Mouse (Mus musculus) NIH3T3 (cell line): ENCODE results near the gene 4933400A11Rik.

Experiments
- DNase-seq: peaks from one replicate; pipeline ENCODE4 v3.0.0-alpha.2; 2012; ENCODE audit warnings: low read depth

Gene 4933400A11Rik

DNA sequence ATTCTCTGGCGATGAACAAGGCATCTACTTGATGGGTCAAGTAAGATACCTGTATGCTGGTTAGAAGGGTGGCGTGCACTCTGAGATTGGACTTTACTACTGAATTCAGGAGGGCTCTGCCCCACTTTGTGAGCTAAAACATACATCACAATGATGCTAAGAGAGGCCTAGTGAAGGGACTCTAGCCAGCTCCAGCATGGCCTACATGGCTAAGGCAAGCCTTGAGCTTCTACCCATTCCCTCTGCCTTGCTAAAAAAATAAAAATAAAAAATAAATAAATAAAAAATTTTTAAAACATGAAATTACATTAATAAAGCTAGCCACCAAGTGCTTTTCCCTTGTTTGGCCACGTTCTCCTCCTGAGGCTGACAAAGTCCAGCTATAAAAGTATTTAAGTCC lies at the start of gene 4933400A11Rik:
4933400A11Rik (minus strand) TSS at position 101 of the 400 bp plus-strand sequence.
- DNase-seq, result no peak

DNA sequence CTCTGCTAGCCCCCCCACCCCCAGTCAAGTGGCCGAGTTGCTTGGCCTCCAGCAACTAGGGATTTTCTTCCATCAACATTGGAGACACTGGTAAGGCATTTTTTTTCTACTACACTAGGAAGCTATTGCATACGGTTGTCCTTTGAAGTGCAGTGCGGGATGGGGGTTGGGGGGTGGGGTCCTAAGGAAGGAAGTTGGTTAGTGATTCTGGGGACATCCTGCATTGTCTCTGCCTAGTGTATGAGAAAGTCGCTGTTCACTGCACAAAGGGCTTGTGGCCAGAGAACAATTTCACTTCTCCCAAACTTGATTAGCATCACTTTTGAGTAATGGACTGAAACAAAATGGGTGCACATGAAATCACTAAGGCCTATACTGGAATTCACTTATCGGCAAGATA lies 48.7 kb upstream of the 4933400A11Rik start:
- no peak for DNase-seq

DNA sequence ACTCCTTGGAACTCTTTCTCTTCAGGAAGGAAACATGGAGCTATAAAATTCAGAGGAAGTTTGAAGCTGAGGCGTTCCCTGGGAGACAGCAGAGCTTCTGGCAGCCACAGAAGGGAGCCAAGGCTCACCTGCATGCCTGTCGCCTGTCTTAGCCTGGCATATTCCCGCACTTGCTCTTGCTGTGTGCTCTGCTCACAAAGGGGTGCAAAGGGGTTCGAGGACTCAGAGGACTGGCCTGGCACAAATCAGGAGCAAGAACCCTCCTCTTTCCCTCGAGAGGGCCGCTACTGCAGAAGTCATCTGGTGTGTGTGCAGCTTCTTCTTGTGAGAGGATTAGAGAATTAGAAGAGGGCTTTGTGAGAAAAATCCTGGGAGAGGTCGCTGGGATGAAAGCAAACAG lies 48.3 kb upstream of the 4933400A11Rik start:
- no peak for DNase-seq

DNA sequence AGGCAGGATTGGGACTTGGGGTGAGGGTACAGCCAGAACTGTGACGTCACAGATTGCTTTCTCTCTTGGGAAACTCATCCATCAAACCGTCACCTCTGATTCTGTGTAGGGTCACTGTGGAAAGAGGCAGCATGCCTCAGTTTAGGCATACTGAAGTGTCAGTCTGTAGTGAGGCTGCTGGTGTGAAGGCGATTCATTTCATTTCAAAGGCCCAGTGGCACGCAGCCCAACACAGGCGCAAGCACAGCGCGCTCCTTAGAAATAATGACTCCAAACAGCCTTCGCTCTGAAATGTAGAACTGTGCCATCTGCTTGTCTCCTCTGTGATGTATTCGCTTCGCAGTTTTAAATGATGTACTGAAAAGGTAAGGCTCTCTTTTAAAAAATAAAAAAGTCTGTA lies 47.5 kb upstream of the 4933400A11Rik start:
- no peak for DNase-seq

DNA sequence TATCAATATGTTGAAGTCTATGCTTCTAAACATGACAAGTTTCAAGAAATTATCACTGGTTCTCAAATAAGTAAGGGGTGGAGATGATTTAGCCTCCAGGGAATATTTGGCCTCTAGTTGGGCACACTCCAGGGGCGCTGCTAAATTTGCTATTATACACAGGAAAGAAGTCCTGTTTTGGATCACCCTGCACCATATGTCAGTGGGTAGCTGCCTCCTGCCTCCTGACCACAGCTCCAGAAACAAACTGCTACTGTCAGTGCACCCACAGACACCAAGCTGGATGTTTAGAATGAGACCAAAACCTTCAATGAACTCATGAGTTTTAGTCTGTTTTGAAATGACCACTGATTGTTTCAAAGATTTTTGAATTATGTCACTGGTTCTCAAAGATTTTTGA lies 34.2 kb upstream of the 4933400A11Rik start:
- no peak for DNase-seq

DNA sequence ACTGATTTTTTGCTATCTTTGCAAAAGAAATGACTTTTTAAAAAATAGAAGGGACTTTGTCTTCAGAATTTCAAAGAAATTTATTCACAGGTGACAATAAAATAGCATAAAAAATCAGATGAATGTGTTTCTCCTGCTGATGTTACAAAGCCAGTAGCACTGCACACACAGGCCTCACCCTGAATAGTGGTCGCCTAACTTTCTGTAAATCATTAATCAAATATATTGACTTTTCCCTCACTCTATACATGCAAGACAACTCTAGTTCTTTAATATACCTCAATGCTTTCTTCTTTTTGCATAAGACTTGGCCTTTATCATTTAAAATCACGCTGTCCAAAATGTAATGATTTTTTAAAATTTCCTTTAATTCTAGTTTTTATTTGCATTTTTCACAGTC lies 32.3 kb upstream of the 4933400A11Rik start:
- no peak for DNase-seq

DNA sequence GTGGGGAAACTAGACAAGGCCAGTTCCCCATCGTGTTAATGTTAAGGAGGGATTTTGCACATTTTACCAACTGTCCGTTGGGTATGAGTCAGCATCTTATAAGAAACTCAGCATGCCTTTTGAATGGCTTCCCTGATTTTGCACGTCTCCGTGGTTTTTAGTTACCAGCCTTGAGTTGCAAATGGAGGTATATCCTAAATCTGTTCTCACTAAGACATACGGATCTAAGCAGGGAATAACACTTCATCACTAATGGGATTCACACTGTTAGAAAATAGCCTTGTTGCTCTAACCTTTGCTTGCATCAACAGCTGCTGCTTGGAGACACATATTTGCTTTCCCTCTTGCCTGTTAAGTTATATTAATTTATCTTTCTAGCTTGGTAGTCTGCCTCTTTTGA lies 31.9 kb upstream of the 4933400A11Rik start:
- no peak for DNase-seq

DNA sequence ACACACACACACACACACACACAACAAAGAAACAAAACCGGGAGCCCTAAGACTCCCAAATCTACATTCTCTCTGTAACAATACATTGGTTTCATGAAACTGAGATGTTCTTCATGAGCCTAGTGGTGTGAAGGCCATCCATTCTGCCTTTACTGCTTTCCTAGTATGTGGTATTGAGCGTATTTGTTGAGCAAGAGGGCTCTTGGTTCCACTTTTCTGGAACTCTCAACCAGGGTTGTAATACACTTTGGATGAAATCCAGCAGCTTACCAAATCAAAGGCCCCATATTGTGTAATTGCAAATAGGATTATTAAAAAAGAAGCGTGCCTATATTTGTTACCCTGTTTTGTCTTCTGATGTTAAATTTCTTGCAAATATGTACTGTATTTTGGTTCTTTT lies 28.3 kb upstream of the 4933400A11Rik start:
- peak; percentile 3 for DNase-seq

DNA sequence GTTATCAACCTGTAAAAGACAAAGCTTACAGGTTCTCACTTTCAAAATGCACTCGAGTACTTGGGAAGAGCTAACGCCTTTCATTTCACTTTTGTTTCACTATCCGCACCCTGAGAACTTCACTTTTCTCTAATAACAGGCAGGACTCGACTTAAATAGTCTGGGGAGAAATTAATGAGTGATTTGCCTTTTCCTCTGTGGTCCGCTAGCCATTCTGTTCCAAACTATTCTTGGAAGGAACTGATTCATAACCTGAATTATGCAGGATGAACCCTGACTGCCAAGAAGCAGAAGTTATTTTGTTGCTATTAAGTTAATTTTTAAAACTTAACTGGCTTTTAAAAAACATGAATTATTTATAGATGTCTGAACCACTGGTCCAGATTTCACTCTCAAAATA lies 26.4 kb upstream of the 4933400A11Rik start:
- no peak for DNase-seq

DNA sequence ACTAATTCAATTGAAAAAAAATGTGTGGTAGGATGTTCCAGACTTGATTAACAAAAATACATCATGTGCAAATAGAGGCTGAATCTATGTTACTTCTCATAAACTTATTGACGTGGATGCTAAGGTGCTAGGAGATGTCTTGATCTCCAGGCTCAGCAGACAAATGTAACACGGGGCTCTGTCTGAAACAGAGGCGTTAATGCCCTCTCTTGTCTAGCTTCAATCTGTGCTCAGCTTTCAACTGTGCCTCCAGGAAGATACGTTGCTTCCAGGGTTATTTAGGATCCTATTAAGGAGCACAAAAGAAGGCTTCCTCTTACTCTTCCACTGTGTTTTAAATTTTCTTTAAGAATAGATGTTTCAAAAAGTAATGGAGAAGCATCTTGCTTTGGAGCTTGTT lies 20.8 kb upstream of the 4933400A11Rik start:
- no peak for DNase-seq

DNA sequence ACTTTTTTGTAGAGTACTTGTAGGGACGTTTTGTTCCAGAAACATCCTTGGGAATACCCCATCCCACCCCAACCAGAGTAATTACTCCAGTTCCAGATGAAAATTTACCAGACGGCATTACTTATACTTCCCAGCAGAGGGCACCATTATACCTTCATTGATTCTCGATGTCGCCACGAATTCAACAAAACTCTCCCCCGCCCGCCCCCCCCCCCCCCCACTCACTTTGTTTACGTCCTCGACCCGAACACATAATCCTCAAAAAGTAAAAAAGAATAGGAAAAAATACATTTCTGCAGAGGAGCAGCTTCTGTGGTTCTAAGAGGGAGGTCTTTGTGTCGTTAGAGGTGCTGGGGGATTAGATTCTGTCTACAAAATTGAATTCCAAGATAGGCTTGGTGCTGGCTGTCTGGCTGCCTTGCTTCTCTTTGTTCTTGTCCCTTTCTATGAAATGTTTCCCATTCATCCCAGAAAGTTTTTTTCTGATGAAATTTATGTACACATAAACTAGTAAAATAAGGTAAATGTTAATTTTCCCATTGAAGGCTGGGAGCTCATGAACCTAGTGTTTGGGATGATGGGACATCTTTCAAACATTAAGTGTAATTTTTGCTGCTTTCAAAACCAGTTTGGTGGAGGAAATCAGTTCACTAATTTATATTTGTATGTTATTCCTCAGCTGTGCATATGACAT lies 19.7 kb upstream of the 4933400A11Rik start:
- peak; percentile 67 for DNase-seq

DNA sequence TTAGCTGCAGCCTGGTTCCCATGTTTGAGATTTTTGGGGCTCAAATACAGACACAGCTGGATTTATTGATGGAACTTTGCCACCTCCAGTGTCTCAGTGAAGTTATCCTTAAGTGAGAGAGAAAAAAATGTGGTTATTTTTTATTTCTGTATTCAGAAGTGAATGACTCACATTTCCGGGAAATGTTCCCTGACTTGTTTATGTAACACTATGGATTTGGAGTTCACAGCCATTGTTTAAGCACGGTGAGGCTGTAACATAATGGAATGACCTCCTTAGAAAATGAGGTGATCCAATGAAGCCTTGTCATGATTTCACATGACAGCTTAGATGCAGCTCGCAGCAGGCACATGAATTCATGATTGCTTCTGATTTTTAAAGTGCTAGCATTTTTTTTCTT lies 17.7 kb upstream of the 4933400A11Rik start:
- DNase-seq, result peak; percentile 66

DNA sequence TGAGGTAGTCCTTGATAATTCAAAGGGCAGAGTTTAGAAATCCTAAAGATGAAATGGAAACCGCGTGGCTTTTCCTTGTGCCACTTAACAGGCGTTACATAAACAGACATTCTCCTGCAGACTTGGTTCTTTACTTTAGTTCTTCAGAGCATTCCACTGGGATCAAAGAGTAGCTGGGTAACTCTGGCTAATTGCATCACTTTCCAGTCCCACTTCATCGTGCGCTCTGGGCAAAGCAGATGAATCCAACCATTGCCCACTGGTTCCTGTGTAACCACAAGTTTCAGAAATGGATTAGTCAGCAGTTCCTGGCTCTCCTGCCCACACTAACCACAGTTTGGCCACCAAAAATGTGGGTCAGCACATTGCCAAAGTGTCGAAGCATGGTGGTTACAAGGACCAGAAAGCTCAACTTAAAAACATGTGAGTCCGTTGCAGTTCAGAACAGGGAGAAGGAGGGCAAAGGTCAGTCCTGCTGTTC lies 15.4 kb upstream of the 4933400A11Rik start:
- DNase-seq, result peak; percentile 53

DNA sequence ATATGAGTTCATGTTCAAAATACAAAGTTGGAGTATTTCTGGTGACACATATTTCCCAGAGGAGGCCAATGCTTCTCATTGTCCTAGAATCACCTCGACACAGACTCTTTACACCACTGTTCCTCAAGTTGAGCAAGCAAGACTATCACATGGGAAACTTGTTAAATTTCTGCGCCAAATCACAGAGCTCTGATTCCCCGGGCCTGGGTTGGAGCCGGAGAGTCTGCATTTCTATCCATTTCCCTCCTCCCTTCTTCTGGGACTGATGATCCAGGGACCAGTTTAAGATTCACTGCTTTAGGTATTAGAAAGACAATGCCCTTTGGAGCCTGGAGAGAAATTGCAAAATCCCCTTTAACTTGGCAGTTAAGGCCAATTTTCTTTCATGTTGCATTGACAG lies 15.0 kb upstream of the 4933400A11Rik start:
- no peak for DNase-seq

DNA sequence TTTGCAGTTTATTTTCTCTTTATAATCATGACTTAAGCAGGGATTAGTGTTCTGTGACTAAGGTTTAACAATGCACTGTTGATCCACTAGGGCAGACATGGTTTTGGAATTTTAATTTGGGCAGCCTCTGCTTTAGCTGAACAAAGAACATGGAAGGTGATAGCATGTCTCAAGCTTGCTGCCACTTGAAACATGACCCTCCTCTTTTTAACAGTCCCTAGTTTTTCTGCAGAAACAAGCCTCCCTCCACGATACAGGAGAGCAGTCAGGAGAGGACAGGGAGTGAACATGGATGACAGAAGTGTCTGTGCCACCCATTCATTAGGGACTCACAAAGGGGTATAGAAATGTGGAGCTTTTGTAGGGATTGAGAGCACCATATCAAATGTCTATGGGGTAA lies 13.4 kb upstream of the 4933400A11Rik start:
- no peak for DNase-seq

DNA sequence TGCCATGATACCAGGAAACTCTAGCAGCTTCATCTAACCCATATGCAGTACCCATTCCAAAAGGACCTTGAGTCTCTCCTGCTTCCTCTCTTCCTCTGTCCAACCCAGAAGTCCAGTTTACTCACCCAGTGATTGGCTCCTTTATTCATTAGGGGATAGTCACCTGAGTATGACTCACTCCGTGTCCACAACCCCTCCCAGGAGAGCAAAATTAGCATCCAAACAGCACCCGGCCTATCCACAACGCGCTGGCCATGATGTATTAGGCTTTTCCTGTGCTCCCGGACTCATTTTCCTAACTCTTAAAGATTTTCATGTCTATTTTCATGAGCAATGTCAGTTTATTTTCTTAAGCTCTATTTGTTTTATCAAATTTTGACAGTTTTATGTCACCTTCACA lies 10.3 kb upstream of the 4933400A11Rik start:
- DNase-seq, result no peak

DNA sequence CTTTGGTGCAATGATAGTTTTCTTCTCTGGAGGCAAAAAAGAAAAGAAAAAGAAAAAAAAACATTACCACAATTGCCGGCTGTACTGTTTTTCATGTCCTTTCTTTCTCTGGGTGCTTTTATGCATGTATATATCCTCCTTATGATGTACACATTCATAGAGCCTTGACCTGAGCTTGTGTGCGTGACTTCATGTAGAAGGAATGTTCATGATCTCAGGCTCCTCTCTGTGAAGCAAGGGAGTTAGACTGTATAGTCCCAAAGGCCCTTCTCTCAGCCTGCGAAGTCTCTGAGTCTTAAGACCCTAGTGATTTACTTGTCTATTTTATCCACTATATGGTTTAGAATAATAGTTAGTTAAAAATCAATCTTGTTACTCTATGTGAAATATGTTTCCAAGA lies 21.4 kb downstream of the 4933400A11Rik start:
- peak; percentile 51 for DNase-seq

DNA sequence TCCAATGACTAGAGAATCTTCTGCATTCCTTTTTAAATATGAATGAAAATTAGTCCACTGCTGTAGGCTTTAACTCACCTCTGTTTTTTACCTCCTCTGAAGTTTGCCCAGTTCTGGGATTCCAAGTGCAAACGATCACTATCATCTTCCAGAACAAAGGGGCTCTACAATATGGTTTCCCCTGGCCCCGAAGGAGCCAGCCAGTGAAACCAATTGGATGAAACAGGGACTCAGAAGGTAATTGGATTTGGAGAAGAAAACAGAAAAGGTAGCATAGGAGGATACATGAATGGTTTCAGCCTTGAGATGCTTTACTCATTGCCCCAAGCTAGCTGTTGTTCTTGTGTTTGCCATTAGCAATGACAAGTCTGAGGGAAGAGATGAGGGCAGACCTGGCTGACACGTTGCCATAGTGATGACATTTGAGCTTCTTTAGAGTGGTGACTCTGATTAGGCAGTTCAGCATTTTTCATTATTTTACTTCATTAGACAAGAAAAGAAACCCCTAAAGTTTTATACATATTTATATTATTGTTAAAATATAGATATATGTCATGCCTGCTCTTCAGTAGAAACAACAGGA lies 44.0 kb downstream of the 4933400A11Rik start:
- no peak for DNase-seq
